Mouse (Mus musculus): ENCODE measurements around the gene Nav2.
A peak's percentile ranks its signal among the peaks of the same experiment; 100 is the strongest.

Nav2 gene

GRCm38 (mm10) chr7:49538360-49538759, 629.8 kb downstream of the Nav2 start:
- no peak for DNase-seq

- peak; percentile 43 for DNase-seq
These were observed 631.7 kb downstream of the Nav2 start for GRCm38 (mm10) chr7:49540181-49540580.

GRCm38 (mm10) chr7:49542135-49542534, 633.6 kb downstream of the Nav2 start:
- DNase-seq: no peak

- DNase-seq: peak; percentile 50
These were observed 636.5 kb downstream of the Nav2 start for GRCm38 (mm10) chr7:49544775-49545705.

GRCm38 (mm10) chr7:49545706-49546097, 637.2 kb downstream of the Nav2 start:
- DNase-seq: peak; percentile 52

GRCm38 (mm10) chr7:49548397-49548796, 639.9 kb downstream of the Nav2 start:
- DNase-seq: no peak

GRCm38 (mm10) chr7:49553236-49553981, 644.9 kb downstream of the Nav2 start:
- DNase-seq: no peak

- no peak for DNase-seq
These were observed 649.7 kb downstream of the Nav2 start for GRCm38 (mm10) chr7:49558240-49558640.

- DNase-seq: no peak
These were observed 650.4 kb downstream of the Nav2 start for GRCm38 (mm10) chr7:49558895-49559294.

- DNase-seq: no peak
These were observed 651.5 kb downstream of the Nav2 start for GRCm38 (mm10) chr7:49560012-49560411.

- no peak for DNase-seq
These were observed 653.9 kb downstream of the Nav2 start for GRCm38 (mm10) chr7:49562404-49562803.

- no peak for DNase-seq
These were observed 654.3 kb downstream of the Nav2 start for GRCm38 (mm10) chr7:49562851-49563250.

GRCm38 (mm10) chr7:49565084-49565483, 656.6 kb downstream of the Nav2 start:
- no peak for DNase-seq

GRCm38 (mm10) chr7:49565798-49566197, 657.3 kb downstream of the Nav2 start:
- DNase-seq: no peak

- no peak for DNase-seq
These were observed 659.0 kb downstream of the Nav2 start for GRCm38 (mm10) chr7:49567346-49568034.

GRCm38 (mm10) chr7:49569646-49570045, 661.1 kb downstream of the Nav2 start:
- DNase-seq: peak; percentile 83

- no peak for DNase-seq
These were observed 663.1 kb downstream of the Nav2 start for GRCm38 (mm10) chr7:49571606-49572005.

- DNase-seq: peak; percentile 79
These were observed 666.7 kb downstream of the Nav2 start for GRCm38 (mm10) chr7:49575226-49575625.

GRCm38 (mm10) chr7:49577096-49577495, 668.6 kb downstream of the Nav2 start:
- peak; percentile 66 for DNase-seq

- DNase-seq: no peak
These were observed 673.4 kb downstream of the Nav2 start for GRCm38 (mm10) chr7:49581951-49582350.

- no peak for DNase-seq
These were observed 674.0 kb downstream of the Nav2 start for GRCm38 (mm10) chr7:49582551-49582950.

- no peak for DNase-seq
These were observed 674.7 kb downstream of the Nav2 start for GRCm38 (mm10) chr7:49583176-49583575.

GRCm38 (mm10) chr7:49586530-49587120, 678.1 kb downstream of the Nav2 start:
- no peak for DNase-seq
